Mouse (Mus musculus) kidney, adult 2 months (tissue): ENCODE measurements around the gene Tmem140. TPM values are rescaled to one million over a fixed set of nuclear protein-coding genes. Genes with fewer than 3 reads are reported as not detected.
A peak's percentile ranks its signal among the peaks of the same experiment; 100 is the strongest.

Experiments
- DNase-seq: peaks from one replicate; pipeline ENCODE4 v3.0.0; 2021
- H3K27ac ChIP-seq: fragments of 200-500 bp; 2 replicates; pipeline ENCODE4 v1.5.1; 2012; ENCODE audit warnings: low read depth, low read length, control low read depth, inconsistent platforms; ENCODE audit not compliant: insufficient read depth
- H3K27me3 ChIP-seq: fragments of 200-500 bp; replicated peaks from 2 replicates; pipeline ENCODE4 v1.6.1; 2012; ENCODE audit warnings: mild to moderate bottlenecking, moderate library complexity, low read length, inconsistent platforms; ENCODE audit not compliant: control insufficient read depth, insufficient read depth
- H3K36me3 ChIP-seq: fragments of 200-500 bp; 2 replicates; pipeline ENCODE4 v1.6.1; 2012; ENCODE audit warnings: mild to moderate bottlenecking, moderate library complexity, low read length, inconsistent platforms; ENCODE audit not compliant: control insufficient read depth, insufficient read depth
- H3K4me1 ChIP-seq: fragments of 200-500 bp; 2 replicates; pipeline ENCODE4 v1.6.1; 2011; ENCODE audit warnings: low read length; ENCODE audit not compliant: control insufficient read depth, insufficient read depth
- H3K4me3 ChIP-seq: fragments of 200-500 bp; 2 replicates; pipeline ENCODE4 v1.5.1; 2011; ENCODE audit warnings: mild to moderate bottlenecking, low read depth, low read length, control low read depth; ENCODE audit not compliant: insufficient read depth
- CTCF ChIP-seq: fragments of 200-500 bp; conservative IDR thresholded peaks from 2 replicates; pipeline ENCODE4 v1.5.1; 2011; ENCODE audit warnings: low read depth, mild to moderate bottlenecking, control low read depth, low read length, moderate library complexity, mixed read lengths; ENCODE audit not compliant: insufficient read depth, insufficient read length
- POLR2A ChIP-seq: fragments of 200-500 bp; IDR thresholded peaks from one replicate; pipeline ENCODE4 v1.6.1; 2011; ENCODE audit warnings: low read depth, low read length, control low read depth
- WGBS: fragments of 180-500 bp; shearing (Covaris S2); methylation state at CpG from one replicate; pipeline ENCODE4 v1.1.7; 2018; 5-methylcytosine and 5-hydroxymethylcytosine counted together
- polyA plus RNA-seq: library from polyadenylated mRNA; depleted of rRNA; stranded (reverse); fragments of >200 nt; gene quantifications from 2 replicates; pipeline ENCODE4 v1.2.3, GENCODE M21; 2012

Gene Tmem140
- polyA plus RNA-seq, 1 experiment, result 37.5 TPM

DNA sequence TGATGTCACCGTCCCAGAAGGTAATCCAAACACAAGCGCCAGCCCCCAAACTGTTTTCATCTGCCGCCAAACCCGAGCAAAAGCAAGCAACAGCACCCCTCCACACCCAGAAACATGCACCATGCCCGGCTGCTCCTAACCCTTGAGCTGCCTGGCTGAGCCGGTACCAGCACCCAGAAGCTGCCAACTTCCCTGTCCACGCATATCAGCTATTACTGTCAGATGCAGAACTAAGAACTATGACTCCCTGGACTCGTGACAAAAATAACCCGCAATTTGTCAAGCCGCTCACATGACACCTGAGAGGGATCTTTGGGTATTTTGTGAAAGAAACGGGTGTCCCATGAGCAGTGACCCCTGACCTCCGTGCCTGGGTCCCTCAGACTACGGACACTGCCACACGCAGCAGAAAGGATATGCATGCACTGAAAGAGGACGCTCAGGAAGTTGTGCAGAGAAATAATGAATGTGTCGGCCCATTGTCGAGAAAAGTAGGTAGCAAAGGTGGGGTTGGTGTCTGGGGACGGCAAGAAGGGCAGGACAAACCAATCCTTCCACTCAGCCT is 44.8 kb downstream of the Tmem140 start:
- DNase-seq, result peak; percentile 65
- peak overlapping the region; percentile 82 for H3K27ac ChIP-seq
- no peaks in the 10 kb centered on the region for H3K27me3 ChIP-seq
- TF ChIP-seq POLR2A (no peak), CTCF (no peak)
- H3K36me3 ChIP-seq, result no peaks in the 10 kb centered on the region; the same call in 1 of the 2 replicates
- 53% methylated on average over 18 of the region's 18 CpGs for WGBS
- no peak overlapping the region for H3K4me3 ChIP-seq
- H3K4me1 ChIP-seq, result peaks cover 27% of the 10 kb centered on the region

GRCm38 (mm10) chr6:34909631-34910345 is 46.8 kb downstream of the Tmem140 start:
- DNase-seq, result peak; percentile 57
- no peaks in the 10 kb centered on the region; the same call in 1 of the 2 replicates for H3K36me3 ChIP-seq
- peak overlapping the region; percentile 73 for H3K4me3 ChIP-seq
- no peak for TF ChIP-seq POLR2A
- no peak for TF ChIP-seq CTCF
- WGBS, result 29% methylated on average over 8 of the region's 8 CpGs
- peak overlapping the region; percentile 52 for H3K27ac ChIP-seq
- H3K27me3 ChIP-seq, result no peaks in the 10 kb centered on the region
- peaks cover 27% of the 10 kb centered on the region for H3K4me1 ChIP-seq

DNA sequence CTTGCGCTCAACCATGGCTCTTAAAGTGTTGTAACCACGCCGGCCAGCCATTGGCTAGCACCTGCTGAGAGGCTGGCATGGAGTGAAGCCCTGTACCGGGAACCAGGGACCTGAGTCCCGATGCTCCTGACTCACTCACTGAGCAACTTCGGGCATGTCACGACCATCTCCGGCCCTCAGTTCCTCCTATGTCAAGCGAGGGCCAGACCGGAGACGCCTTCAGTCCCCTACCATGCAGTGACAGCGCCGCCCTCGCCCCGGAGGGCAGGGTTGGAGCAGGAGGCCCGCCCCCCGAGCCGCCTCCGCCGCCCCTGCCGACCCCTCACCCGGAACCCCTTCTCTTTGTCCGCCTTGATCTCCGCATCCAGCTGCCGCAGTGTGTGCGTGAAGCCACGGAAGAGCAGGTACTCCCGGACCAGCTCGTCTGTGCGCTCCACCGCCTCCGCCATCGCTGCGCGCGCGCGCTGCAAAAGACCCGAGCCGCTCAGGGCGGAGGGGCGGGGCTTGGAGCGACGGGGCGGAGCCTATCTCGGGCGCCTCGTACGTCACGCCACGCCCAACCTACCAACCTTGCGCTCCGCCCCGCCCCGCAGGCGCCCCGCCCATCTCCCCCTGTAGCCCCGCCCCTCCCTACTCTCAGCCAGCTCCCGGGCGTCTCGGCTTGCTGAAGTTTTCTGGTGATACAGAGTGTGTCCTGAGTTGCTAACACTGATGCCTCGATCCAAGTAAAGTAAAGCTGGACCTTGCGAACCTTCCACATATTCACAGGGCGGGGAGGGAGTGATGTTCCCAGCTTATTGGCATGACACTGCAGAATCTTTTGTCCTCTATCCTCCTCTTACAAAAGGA is 47.6 kb downstream of the Tmem140 start, which contains the start of gene Wdr91:
Wdr91 (minus strand) TSS at position 506 of the 849 bp plus-strand sequence.
- Histone ChIP-seq H3K27me3 (no peaks in the 10 kb centered on the region), H3K27ac (peak within 1 kb of the TSS; percentile 52), H3K4me3 (peak within 1 kb of the TSS; percentile 73), H3K36me3 (no peaks in the 10 kb centered on the region; the same call in 1 of the 2 replicates), H3K4me1 (peaks cover 27% of the 10 kb centered on the region)
- under 1% methylated on average over 64 of the region's 64 CpGs for WGBS
- TF ChIP-seq CTCF (no peak), POLR2A (peak; percentile 81)
- DNase-seq, result peak; percentile 96

- H3K36me3 ChIP-seq, result no peaks in the 10 kb centered on the region
- no peak overlapping the region for H3K4me3 ChIP-seq
- TF ChIP-seq CTCF, result no peak
- TF ChIP-seq POLR2A, result no peak
- no peak for DNase-seq
- H3K27me3 ChIP-seq, result no peaks in the 10 kb centered on the region
- H3K27ac ChIP-seq, result no peak overlapping the region
- peaks cover 10% of the 10 kb centered on the region; the same call in 1 of the 2 replicates for H3K4me1 ChIP-seq
- 77% methylated on average over 13 of the region's 13 CpGs for WGBS
These were observed 50.5 kb downstream of the Tmem140 start for GRCm38 (mm10) chr6:34913341-34914040.

DNA sequence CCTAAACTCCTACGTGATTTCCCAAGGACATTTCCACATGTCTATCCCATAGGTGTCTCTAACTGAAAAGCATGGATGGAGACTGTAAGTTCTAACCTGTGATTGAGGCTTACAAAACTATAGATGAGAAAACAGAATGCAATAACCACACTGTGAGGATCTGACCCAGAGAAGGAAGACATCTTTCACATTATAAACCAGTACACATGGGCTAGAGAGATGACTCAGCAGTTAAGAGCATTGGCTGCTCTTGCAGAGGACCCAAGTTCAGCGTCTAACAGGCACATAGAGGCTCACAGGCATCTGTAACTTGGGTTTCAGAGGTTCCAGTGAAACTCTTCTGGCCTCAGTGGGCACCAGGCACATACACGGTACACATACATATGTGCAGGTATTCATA is 51.5 kb downstream of the Tmem140 start:
- DNase-seq, result no peak
- Histone ChIP-seq H3K4me3 (no peak overlapping the region), H3K36me3 (no peaks in the 10 kb centered on the region), H3K4me1 (peaks cover 5% of the 10 kb centered on the region; the same call in 1 of the 2 replicates), H3K27ac (no peak overlapping the region), H3K27me3 (no peaks in the 10 kb centered on the region)
- TF ChIP-seq CTCF (no peak), POLR2A (no peak)
- WGBS, result 79% methylated on average over 3 of the region's 3 CpGs

DNA sequence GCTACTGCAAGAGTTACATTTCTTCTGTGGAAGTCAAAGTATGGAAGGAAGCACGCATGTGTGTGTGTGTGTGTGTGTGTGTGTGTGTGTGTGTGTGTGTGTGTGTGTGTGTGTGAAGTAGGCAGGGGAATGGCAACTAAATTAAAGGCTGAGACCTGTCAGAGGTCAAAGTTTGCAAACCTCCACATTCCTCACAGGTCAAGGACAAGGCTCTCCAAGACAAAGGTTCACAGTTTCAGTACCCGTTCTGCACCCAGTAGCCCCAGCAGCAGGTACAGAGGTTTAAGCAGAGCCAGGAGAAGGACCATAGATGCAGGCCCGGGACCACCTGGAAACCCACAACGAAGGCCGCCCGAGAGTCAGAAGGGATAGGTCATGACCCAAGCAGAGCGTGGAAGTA is 56.2 kb downstream of the Tmem140 start:
- no peak for TF ChIP-seq CTCF
- DNase-seq, result no peak
- H3K36me3 ChIP-seq, result no peaks in the 10 kb centered on the region
- no peaks in the 10 kb centered on the region for H3K4me1 ChIP-seq
- H3K27ac ChIP-seq, result no peak overlapping the region
- H3K27me3 ChIP-seq, result no peaks in the 10 kb centered on the region
- 64% methylated on average over 7 of the region's 7 CpGs for WGBS
- H3K4me3 ChIP-seq, result no peak overlapping the region
